Mouse (Mus musculus) ES-E14 (cell line): ENCODE results near the gene Olfr309.

Experiments
- CHD2 ChIP-seq: IDR thresholded peaks from 2 replicates; pipeline ENCODE4 v1.6.1; 2014; ENCODE audit warnings: mild to moderate bottlenecking, low read depth, low read length, inconsistent platforms
- ZNF384 ChIP-seq: IDR thresholded peaks from 2 replicates; pipeline ENCODE4 v1.6.1; 2012; ENCODE audit warnings: low read depth, low read length, inconsistent platforms

DNA sequence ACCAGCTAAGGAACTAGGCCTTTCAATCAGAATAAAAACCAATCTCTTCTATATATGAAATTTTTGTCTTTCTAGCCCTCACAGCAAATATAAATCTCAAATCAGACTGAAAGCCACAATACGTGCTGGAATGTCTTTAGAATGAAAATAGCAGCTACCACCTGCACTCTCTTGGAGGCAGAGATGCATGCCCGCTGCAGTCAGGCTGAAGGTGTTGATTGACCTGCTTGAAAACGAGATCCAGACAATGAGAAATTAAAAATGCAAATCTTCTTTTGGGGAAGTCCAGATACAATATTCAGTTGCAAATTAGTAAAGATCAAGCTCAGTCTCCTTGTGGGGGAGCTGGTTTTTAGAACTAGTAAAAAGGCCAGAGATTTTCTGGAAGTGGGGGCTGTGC is 30.7 kb upstream of the Olfr309 start:
- TF ChIP-seq CHD2 (no peak), ZNF384 (no peak)
